Mouse (Mus musculus): Measurements from ENCODE around the gene Akap5. TPM values are rescaled to one million over a fixed set of nuclear protein-coding genes. Genes with fewer than 3 reads are reported as not detected.

Akap5 gene
- polyA plus RNA-seq, 1 experiment from 2014 or later, result 5.7 TPM

DNA sequence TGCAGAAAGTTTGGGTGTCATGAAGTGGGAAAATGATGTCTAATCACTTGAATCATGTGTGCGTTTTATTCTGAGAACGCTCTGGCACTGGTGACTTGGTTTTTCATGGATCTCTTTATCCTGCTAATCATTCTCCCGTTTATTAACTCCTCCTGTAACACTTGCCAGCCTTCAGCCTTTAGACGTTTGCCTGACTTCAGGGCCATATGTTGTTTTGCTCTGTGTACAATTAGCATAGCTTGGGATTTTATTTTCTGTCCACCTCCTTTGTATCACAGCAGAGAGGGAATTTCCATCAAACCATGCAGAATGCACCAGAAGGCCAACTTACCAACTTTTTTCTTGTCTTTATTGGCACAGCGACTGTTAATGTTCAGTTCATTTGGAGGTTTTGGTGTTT is 26.9 kb upstream of the Akap5 start:
- Histone ChIP-seq H3K27me3 (no peaks in the 10 kb centered on the region), H3K9ac (no peak overlapping the region), H3K36me3 (peaks cover 29% of the 10 kb centered on the region), H3K4me1 (no peaks in the 10 kb centered on the region), H3K4me2 (replicated peaks) (no peak overlapping the region), H3K9me3 (replicated peaks) (no peaks in the 10 kb centered on the region), H3K4me3 (no peak overlapping the region), H3K27ac (no peak overlapping the region)
- no peak for ATAC-seq (ENCODE audit: low FRiP score)
- 85% methylated on average over 5 of the region's 5 CpGs for WGBS

DNA sequence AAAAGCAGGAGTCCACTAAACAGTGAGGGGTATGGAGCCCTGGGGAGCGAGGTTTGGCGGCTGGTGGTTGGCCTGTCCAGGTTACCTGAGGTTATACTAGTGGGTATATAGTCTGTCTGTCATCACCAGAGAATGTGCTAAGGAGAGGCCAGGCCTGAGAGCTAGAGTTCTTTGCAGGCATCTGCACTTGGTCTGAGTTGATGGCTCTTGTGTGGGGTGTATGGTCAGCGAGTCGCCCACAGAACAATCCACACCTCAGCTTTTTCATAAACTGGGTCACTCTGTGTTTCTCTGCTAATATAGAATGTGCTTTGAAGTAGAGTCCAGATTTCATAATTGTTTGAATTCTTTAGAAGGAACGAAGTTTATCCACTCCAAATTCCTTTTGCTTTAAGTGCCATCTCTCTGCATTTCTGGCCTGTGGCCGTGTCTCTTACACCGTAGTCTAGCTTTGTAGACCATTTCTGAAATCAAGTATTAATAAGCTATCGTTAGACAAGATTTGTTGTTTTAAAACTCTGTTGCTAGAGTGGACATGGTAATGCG is 25.3 kb upstream of the Akap5 start:
- H3K9me3 ChIP-seq (replicated peaks), result no peaks in the 10 kb centered on the region
- H3K4me2 ChIP-seq (replicated peaks), result no peak overlapping the region
- ATAC-seq (ENCODE audit: low FRiP score), result no peak
- H3K36me3 ChIP-seq, result peaks cover 24% of the 10 kb centered on the region
- no peak overlapping the region for H3K9ac ChIP-seq
- no peak overlapping the region for H3K4me3 ChIP-seq
- H3K4me1 ChIP-seq, result no peaks in the 10 kb centered on the region
- 95% methylated on average over 9 of the region's 9 CpGs for WGBS
- H3K27me3 ChIP-seq, result no peaks in the 10 kb centered on the region
- no peak overlapping the region for H3K27ac ChIP-seq

DNA sequence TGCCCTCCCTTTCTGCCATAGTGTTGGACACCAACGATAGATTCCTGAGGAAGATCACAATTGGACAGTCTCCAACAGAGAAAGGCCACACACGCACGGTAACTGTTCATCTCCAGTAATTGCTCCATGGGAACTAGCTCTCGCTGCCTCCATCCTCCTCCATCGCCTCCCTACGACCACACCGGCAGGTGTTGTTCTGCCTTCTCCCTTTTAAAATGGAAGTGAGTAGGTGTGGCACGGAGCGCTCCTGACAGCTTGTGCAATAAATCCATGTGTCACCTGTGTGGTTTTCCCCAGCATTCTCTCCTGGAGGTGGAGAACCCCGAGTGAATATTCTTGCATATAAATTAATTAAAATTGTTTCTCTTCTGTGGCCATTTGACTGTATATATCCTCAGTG is 24.3 kb upstream of the Akap5 start:
- no peak for ATAC-seq (ENCODE audit: low FRiP score)
- WGBS, result 92% methylated on average over 10 of the region's 10 CpGs
- Histone ChIP-seq H3K27ac (no peak overlapping the region), H3K9ac (no peak overlapping the region), H3K4me2 (replicated peaks) (no peak overlapping the region), H3K9me3 (replicated peaks) (no peaks in the 10 kb centered on the region), H3K27me3 (no peaks in the 10 kb centered on the region), H3K4me3 (no peak overlapping the region), H3K4me1 (no peaks in the 10 kb centered on the region), H3K36me3 (peaks cover 26% of the 10 kb centered on the region)

DNA sequence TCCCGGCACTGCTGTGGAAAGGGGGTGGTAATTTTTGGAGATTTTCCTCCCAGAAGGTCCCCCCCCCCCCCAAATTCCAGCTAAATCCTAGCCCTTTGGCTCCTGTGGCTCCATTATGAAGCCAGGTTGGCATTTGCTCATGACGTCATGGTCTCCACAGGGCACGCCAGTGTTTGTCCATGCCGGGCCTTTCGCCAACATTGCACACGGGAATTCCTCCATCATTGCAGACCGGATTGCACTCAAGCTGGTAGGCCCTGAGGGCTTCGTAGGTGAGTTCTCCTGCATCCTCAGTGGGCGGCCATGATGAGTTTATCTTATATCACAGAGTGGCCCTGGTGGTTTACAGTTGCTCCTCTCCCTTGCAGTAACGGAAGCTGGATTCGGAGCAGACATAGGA is 21.2 kb upstream of the Akap5 start:
- Histone ChIP-seq H3K36me3 (peaks cover 12% of the 10 kb centered on the region), H3K4me2 (replicated peaks) (no peak overlapping the region), H3K27me3 (no peaks in the 10 kb centered on the region), H3K4me3 (no peak overlapping the region), H3K4me1 (peaks cover 19% of the 10 kb centered on the region), H3K27ac (no peak overlapping the region), H3K9me3 (replicated peaks) (no peaks in the 10 kb centered on the region), H3K9ac (no peak overlapping the region)
- WGBS, result 93% methylated on average over 11 of the region's 11 CpGs
- no peak for ATAC-seq (ENCODE audit: low FRiP score)

DNA sequence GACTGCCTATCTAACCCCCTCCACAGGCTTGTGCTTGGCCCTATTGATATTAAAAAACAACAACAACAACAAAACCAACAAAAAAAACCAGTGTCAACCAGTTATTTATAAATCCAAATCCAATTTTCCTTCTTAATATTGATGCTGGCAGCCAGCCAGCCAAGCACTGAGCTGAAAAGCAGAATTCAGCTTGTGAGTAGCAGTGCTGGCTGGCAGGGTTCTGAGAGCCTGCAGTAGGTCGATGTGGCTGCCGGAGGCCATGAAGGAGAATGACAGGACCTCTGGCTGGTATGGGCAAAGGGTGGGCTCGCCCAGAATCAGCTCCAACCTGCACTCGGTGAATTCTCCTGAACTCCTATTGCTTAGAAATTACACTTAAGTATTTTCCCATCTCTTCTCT is 20.5 kb upstream of the Akap5 start:
- H3K27ac ChIP-seq, result peak overlapping the region; percentile 13; the same call in 1 of the 2 replicates
- no peak for ATAC-seq (ENCODE audit: low FRiP score)
- no peaks in the 10 kb centered on the region for H3K9me3 ChIP-seq (replicated peaks)

DNA sequence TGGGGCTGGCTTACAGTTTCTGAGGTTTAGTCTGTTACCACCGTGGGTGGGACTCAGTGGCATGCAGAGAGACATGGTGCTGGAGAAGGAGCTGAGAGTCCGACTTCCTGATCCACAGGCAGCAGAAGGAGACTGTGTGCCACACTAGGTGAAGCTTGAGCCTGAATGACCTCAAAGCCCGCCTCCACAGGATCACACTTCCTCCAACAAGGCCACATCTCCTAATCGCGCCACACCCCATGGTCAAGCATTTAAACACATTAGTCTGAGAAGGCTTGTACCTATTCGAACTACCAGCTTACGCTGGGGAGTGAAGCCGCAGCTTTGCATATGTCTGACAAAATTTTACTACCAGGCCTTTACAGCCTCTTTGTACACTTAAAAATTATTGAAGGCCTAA is 19.6 kb upstream of the Akap5 start:
- Histone ChIP-seq H3K4me1 (peaks cover 19% of the 10 kb centered on the region), H3K4me3 (no peak overlapping the region), H3K9me3 (replicated peaks) (no peaks in the 10 kb centered on the region), H3K27me3 (no peaks in the 10 kb centered on the region), H3K36me3 (peaks cover 2% of the 10 kb centered on the region; the same call in 1 of the 2 replicates), H3K4me2 (replicated peaks) (no peak overlapping the region), H3K27ac (no peak overlapping the region), H3K9ac (no peak overlapping the region)
- 91% methylated on average over 8 of the region's 8 CpGs for WGBS
- ATAC-seq (ENCODE audit: low FRiP score), result no peak

More for the DNA sequence above, 20.5 kb upstream of the Akap5 start:
- H3K4me1 ChIP-seq, result peaks cover 19% of the 10 kb centered on the region
- WGBS, result 70% methylated on average over 4 of the region's 4 CpGs
- no peaks in the 10 kb centered on the region for H3K27me3 ChIP-seq
- no peak overlapping the region for H3K4me2 ChIP-seq (replicated peaks)
- H3K9ac ChIP-seq, result no peak overlapping the region
- no peak overlapping the region for H3K4me3 ChIP-seq
- peaks cover 5% of the 10 kb centered on the region; the same call in 1 of the 2 replicates for H3K36me3 ChIP-seq

DNA sequence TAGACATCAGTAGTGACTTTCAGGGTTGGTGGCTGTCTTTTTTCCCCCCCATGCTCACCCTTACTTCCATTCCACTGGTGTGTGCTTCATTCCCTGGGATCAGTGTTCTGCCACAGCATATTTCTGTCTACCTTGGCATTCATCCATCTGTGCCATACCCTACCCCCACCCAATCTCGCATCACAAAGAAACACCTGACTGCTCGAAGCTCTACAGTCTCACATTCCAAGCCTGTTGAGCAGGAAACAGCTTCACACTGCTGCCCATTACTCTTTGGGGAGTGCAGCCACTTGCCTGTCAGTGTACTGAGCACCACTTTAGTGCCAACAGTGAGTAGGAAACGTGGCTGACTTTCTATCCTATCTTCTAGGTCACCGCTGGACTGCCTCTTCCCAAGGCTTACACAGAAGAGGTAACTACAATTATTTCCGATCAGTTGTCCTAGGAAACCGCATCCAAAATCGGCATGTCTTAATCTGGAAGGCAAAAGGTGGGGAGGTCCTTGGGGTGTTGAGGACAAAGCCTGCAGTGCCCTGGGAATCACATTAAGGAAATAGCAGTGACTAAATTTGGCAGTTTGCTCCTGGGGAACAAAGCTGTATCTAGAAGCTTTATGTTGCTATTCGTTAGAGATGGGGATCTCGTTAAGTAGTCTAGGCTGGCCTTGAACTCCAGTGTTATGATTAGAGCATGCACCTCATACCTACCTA is 17.7 kb upstream of the Akap5 start:
- no peaks in the 10 kb centered on the region for H3K27me3 ChIP-seq
- 83% methylated on average over 9 of the region's 9 CpGs for WGBS

DNA sequence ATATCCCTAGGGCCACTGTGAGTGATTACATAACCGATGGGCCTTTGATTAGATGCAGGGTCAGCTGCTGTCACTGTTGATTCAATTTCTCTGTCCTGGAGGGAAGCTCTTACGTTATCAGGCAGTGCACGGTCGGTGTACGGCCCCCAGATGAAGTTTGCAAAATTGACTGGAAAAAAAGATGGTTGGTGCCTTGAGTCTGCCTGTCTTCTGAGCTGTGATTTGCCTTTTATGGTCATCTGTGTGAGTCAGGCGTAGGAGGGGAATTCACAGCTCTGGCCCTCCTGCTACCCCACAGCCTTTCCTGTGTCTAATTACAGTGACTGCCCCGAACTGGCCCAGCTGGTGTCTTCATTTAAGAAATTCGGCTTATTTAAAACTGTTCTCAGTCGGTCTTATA is 16.7 kb upstream of the Akap5 start:
- Histone ChIP-seq H3K9me3 (replicated peaks) (no peaks in the 10 kb centered on the region), H3K9ac (no peak overlapping the region), H3K27me3 (no peaks in the 10 kb centered on the region), H3K4me3 (no peak overlapping the region), H3K4me2 (replicated peaks) (no peak overlapping the region), H3K27ac (peak overlapping the region; percentile 26), H3K36me3 (peaks cover 15% of the 10 kb centered on the region), H3K4me1 (peaks cover 19% of the 10 kb centered on the region)
- WGBS, result 43% methylated on average over 9 of the region's 9 CpGs
- peak; percentile 61 for ATAC-seq (ENCODE audit: low FRiP score)

More for the DNA sequence above, 17.7 kb upstream of the Akap5 start:
- Histone ChIP-seq H3K36me3 (peaks cover 9% of the 10 kb centered on the region), H3K9me3 (replicated peaks) (no peaks in the 10 kb centered on the region), H3K4me1 (peaks cover 19% of the 10 kb centered on the region), H3K4me3 (no peak overlapping the region), H3K27ac (0 out of 2 replicates have a peak overlapping the region, but pooled peaks have one; percentile 35), H3K9ac (no peak overlapping the region), H3K4me2 (replicated peaks) (no peak overlapping the region)
- ATAC-seq (ENCODE audit: low FRiP score), result no peak

DNA sequence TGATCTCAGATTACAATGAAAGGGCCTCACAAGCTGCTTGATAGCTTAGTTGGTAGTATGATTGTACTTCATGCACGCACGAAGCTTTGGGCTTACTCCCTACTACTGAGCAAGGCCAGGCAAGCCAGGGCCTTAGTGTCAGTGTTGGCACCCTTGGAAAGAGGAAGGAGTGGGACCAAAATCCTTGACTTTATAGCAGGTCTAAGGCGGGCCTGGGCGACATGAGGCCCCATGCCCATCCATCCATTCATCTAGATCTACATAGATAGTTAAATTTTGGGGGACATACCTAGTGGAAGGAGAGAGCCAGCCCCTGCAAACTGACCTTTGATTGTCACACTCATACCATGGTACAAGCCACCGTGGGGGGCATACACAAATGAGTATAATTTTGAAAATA is 16.3 kb upstream of the Akap5 start:
- WGBS, result 92% methylated on average over 5 of the region's 5 CpGs
- no peaks in the 10 kb centered on the region for H3K27me3 ChIP-seq
- H3K4me1 ChIP-seq, result peaks cover 19% of the 10 kb centered on the region
- no peaks in the 10 kb centered on the region for H3K9me3 ChIP-seq (replicated peaks)
- H3K27ac ChIP-seq, result peak overlapping the region; percentile 26
- no peak overlapping the region for H3K4me3 ChIP-seq
- peaks cover 18% of the 10 kb centered on the region for H3K36me3 ChIP-seq
- no peak overlapping the region for H3K4me2 ChIP-seq (replicated peaks)
- ATAC-seq (ENCODE audit: low FRiP score), result no peak
- no peak overlapping the region for H3K9ac ChIP-seq

DNA sequence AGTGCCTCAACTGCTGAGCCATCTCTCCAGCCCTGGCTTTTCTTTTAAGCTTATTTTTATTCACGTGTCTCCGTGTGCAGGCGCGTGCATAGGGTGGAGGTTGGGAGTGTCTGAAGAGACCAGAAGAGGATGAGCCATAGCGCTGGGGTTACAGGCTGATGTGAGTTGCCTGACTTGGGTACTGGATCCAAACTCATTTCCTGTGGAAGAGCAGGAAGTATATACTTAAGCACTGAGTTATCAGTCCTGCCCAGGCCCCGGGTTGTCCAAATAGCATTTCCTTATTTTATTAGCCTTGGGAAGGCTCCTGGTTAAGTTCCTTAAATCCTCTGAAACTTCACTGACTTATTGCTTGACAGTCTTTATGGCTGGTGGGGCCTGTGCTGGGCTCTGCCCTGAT is 14.7 kb upstream of the Akap5 start:
- Histone ChIP-seq H3K9me3 (replicated peaks) (no peaks in the 10 kb centered on the region), H3K4me1 (peaks cover 19% of the 10 kb centered on the region), H3K27me3 (no peaks in the 10 kb centered on the region), H3K4me2 (replicated peaks) (no peak overlapping the region), H3K36me3 (peaks cover 23% of the 10 kb centered on the region), H3K4me3 (no peak overlapping the region), H3K27ac (no peak overlapping the region), H3K9ac (no peak overlapping the region)
- no peak for ATAC-seq (ENCODE audit: low FRiP score)
- 93% methylated on average over 6 of the region's 6 CpGs for WGBS

DNA sequence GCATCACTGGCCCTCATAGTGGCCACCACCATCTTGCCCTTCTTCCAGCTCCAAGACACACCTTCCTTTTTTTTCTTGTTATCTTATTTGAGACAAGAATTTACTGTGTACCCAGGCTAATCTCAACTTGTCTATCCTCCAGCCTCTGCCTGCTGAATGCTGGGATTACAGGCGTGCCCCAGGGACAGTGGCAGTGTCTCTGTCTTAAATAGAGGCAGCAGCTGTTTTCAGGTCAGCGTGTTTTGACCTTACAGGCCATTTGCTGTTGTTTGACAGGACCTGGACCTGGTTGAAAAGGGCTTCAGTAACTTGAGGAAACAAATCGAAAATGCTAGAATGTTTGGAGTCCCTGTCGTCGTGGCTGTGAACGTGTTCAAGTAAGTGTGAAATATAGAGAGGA is 14.1 kb upstream of the Akap5 start:
- no peaks in the 10 kb centered on the region for H3K27me3 ChIP-seq
- 72% methylated on average over 6 of the region's 6 CpGs for WGBS
- H3K4me2 ChIP-seq (replicated peaks), result no peak overlapping the region
- H3K4me3 ChIP-seq, result no peak overlapping the region
- H3K9ac ChIP-seq, result no peak overlapping the region
- H3K36me3 ChIP-seq, result peaks cover 22% of the 10 kb centered on the region
- H3K9me3 ChIP-seq (replicated peaks), result no peaks in the 10 kb centered on the region
- peaks cover 19% of the 10 kb centered on the region for H3K4me1 ChIP-seq
- no peak overlapping the region for H3K27ac ChIP-seq
- no peak for ATAC-seq (ENCODE audit: low FRiP score)

DNA sequence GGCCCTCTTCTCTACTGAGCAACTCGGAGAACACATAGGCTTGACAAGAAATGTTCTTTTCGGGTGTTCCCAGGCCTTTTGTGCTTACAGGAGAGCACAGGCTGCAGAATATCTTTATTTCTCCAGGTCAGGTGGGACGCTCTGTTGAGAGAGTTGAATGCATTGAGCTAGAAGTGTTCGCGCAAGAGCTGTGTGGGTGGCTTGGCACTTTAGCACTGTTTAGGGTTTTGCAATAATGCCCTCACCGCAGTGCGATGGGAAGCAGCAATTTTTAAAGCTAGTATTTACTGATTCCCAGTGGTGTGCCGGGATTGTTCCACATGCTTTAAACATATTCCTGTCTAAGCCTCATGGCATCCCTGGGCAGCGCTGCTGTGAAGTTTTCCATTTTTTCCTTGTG is 13.5 kb upstream of the Akap5 start:
- WGBS, result 94% methylated on average over 9 of the region's 9 CpGs
- Histone ChIP-seq H3K4me1 (peaks cover 19% of the 10 kb centered on the region), H3K4me3 (no peak overlapping the region), H3K4me2 (replicated peaks) (no peak overlapping the region), H3K9me3 (replicated peaks) (no peaks in the 10 kb centered on the region), H3K27me3 (no peaks in the 10 kb centered on the region), H3K9ac (no peak overlapping the region), H3K27ac (no peak overlapping the region), H3K36me3 (peaks cover 24% of the 10 kb centered on the region)
- no peak for ATAC-seq (ENCODE audit: low FRiP score)

DNA sequence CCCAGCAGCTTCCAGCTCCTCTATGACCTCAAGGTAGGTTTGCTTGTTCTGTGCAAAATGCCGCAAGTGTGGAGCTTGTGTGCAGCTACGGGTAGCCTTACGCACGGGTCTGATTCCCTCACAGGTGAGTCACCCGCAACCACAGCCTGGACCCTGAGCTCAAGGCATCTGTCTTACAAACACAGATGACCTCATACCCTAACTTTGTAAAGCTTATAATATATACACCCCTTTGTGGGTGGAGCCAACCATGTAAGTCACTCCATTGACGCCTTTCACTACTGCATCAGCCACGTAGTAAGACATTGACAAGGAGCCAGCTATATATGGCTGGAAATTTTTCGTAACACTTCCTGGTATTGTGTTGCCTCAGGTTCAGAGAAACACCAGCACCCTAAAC is 12.7 kb upstream of the Akap5 start:
- no peak overlapping the region for H3K4me3 ChIP-seq
- WGBS, result 94% methylated on average over 8 of the region's 8 CpGs
- no peak overlapping the region for H3K9ac ChIP-seq
- H3K9me3 ChIP-seq (replicated peaks), result no peaks in the 10 kb centered on the region
- ATAC-seq (ENCODE audit: low FRiP score), result no peak
- no peaks in the 10 kb centered on the region for H3K27me3 ChIP-seq
- no peak overlapping the region for H3K4me2 ChIP-seq (replicated peaks)
- no peak overlapping the region for H3K27ac ChIP-seq
- H3K4me1 ChIP-seq, result peaks cover 15% of the 10 kb centered on the region
- peaks cover 24% of the 10 kb centered on the region for H3K36me3 ChIP-seq

All from hindbrain, embryonic 12.5 days (tissue).